Mouse (Mus musculus) liver, adult 2 months (tissue): ENCODE data around the gene Ttll6.

Source experiments
- CTCF ChIP-seq: fragments of 200-500 bp; IDR thresholded peaks from 2 replicates; pipeline ENCODE4 v1.5.1; 2011; ENCODE audit warnings: low read depth, low read length, control low read depth
- POLR2A ChIP-seq: fragments of 200-500 bp; IDR thresholded peaks from 2 replicates; pipeline ENCODE4 v1.6.1; 2011; ENCODE audit warnings: low read length, control low read depth; ENCODE audit not compliant: insufficient read depth; ENCODE audit errors: extremely low read depth

- TF ChIP-seq CTCF (no peak), POLR2A (no peak)
Observed at GRCm38 (mm10) chr11:96140726-96141175, 7.2 kb downstream of the Ttll6 start.
